Mouse (Mus musculus): ENCODE data around the gene Nxpe3.
"Not testable (repeated sequence)": the region's sequence is repeated elsewhere in the genome, so short reads cannot be mapped to it uniquely, and the experiment has no call there.

Nxpe3 gene

GRCm38 (mm10) chr16:55889451-55889850 is 5.6 kb downstream of the Nxpe3 start:
- no peak for DNase-seq

GRCm38 (mm10) chr16:55888584-55888960 is 6.5 kb downstream of the Nxpe3 start:
- DNase-seq: no peak

GRCm38 (mm10) chr16:55887814-55888583 is 7.1 kb downstream of the Nxpe3 start:
- DNase-seq: peak; percentile 34

GRCm38 (mm10) chr16:55884246-55884645 is 10.8 kb downstream of the Nxpe3 start:
- DNase-seq: no peak

GRCm38 (mm10) chr16:55876025-55876424 is 19.1 kb downstream of the Nxpe3 start:
- DNase-seq: no peak

- DNase-seq: no peak
These were observed 31.3 kb downstream of the Nxpe3 start for GRCm38 (mm10) chr16:55863832-55864231.

GRCm38 (mm10) chr16:55863149-55863815 is 31.8 kb downstream of the Nxpe3 start:
- peak; percentile 83 for DNase-seq

- DNase-seq: no peak
These were observed 34.0 kb downstream of the Nxpe3 start for GRCm38 (mm10) chr16:55861104-55861503.

- not testable (repeated sequence) for DNase-seq
These were observed 35.7 kb downstream of the Nxpe3 start for GRCm38 (mm10) chr16:55859421-55859820.

- DNase-seq: peak; percentile 64
These were observed 36.6 kb downstream of the Nxpe3 start for GRCm38 (mm10) chr16:55858465-55858864.

- DNase-seq: peak; percentile 88
These were observed 42.0 kb downstream of the Nxpe3 start for GRCm38 (mm10) chr16:55852943-55853727.

- peak; percentile 8 for DNase-seq
These were observed 42.6 kb downstream of the Nxpe3 start for GRCm38 (mm10) chr16:55852515-55852914.

- DNase-seq: no peak
These were observed 44.6 kb downstream of the Nxpe3 start for GRCm38 (mm10) chr16:55850485-55850884.

- DNase-seq: no peak
These were observed 47.4 kb downstream of the Nxpe3 start for GRCm38 (mm10) chr16:55847679-55848078.

- DNase-seq: no peak
These were observed 50.2 kb downstream of the Nxpe3 start for GRCm38 (mm10) chr16:55844847-55845246.

- no peak for DNase-seq
These were observed 51.2 kb downstream of the Nxpe3 start for GRCm38 (mm10) chr16:55843919-55844318.

- DNase-seq: no peak
These were observed 52.0 kb downstream of the Nxpe3 start for GRCm38 (mm10) chr16:55843134-55843533.

- no peak for DNase-seq
These were observed 53.6 kb downstream of the Nxpe3 start for GRCm38 (mm10) chr16:55841506-55841905.

- DNase-seq: peak; percentile 93
These were observed 56.3 kb downstream of the Nxpe3 start, which contains the start of gene Nfkbiz for GRCm38 (mm10) chr16:55838510-55839474. Nfkbiz (minus strand) TSS chr16:55838899.

GRCm38 (mm10) chr16:55838129-55838509 is 57.0 kb downstream of the Nxpe3 start:
- DNase-seq: no peak

- DNase-seq: not testable (repeated sequence)
These were observed 57.4 kb downstream of the Nxpe3 start for GRCm38 (mm10) chr16:55837653-55838052.

- no peak for DNase-seq
These were observed 57.9 kb downstream of the Nxpe3 start for GRCm38 (mm10) chr16:55837168-55837567.

Measured in embryo, embryonic 11 days (tissue).